In the genomic region with DNA sequence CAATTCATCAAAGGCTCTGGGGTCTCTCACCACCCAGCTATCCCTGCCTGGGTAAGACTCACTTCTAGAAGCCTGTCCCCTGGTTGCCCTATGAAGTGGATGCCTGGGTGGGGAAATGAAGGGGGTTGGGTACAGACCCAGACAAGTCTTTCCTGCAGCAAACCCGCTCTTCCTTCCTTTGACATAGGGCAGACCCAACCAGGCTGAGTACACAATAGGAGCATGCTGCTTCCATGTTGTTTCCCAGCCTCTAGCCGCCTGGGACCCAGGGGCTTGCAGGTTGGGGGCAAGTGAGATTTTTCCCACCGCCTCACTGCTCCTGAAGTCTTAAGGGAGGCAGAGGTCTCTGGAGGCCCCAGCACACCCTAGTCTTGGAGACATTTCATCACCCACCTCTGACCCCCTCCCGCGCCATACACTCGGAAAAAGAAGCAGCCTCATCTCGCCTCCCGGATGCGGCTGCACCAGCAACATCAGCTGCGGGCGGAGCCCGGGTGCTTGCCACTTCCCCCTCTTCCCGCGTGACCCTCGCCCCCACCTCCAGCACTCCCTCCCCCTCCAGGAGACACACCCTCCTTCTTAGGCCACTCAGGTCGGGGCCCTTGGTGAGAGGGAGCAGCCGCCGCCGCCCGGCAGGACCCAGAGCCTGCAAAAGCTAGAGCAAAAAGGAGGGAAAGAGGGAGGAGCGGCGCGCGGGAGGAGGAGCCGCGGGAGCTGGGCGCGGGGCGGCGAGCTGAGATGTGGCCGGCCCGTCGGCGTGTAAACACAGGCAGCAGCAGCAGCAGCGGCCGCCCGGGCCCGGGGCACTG, we compare ENCODE assay signal across 8 mouse cellular contexts. TPM values are rescaled to one million over a fixed set of nuclear protein-coding genes. Genes with fewer than 3 reads are reported as not detected.
DNase-seq lines count a peak whose midpoint lies in the region; ATAC-seq and TF ChIP-seq lines count a peak whose summit lies in the region.

TSS of gene Dock11 (plus strand) at position 746 of the 809 bp plus-strand sequence.

- DNase-seq in CD8-positive naive resting alpha-beta T cell, adult 2 months (ENCODE audit: low read depth in 2 of 2, low spot score in 2 of 2), result peak; percentile 59 to 71
- DNase-seq in brain, embryonic 14.5 days (ENCODE audit: low read depth), result peak; percentile 87
- DNase-seq in forebrain, embryonic 11.5 days (ENCODE audit: low spot score), result peak; percentile 84
- DNase-seq in kidney, postnatal 14 days, result peak; percentile 48
- DNase-seq in neural tube, embryonic 10.5 days (ENCODE audit: extremely low spot score, low spot score), result peak; percentile 62

- peak within 1 kb of the TSS; percentile 56 for H3K4me3 ChIP-seq in forebrain, embryonic 11.5 days (ENCODE audit: low read depth, low read length)
- H3K4me3 ChIP-seq in heart, embryonic 15.5 days, result peak within 1 kb of the TSS; percentile 62
- H3K4me3 ChIP-seq in liver, embryonic 15.5 days (replicated peaks), result peak within 1 kb of the TSS; percentile 53
- H3K4me3 ChIP-seq in stomach, embryonic 15.5 days (replicated peaks), result peak within 1 kb of the TSS; percentile 56

- peak within 1 kb of the TSS; percentile 48 for H3K4me2 ChIP-seq in forebrain, embryonic 11.5 days (ENCODE audit: low read depth, low read length, severe bottlenecking)
- peak within 1 kb of the TSS; percentile 84 for H3K4me2 ChIP-seq in heart, embryonic 15.5 days
- H3K4me2 ChIP-seq in liver, embryonic 15.5 days, result peak within 1 kb of the TSS; percentile 58
- peak within 1 kb of the TSS; percentile 60 for H3K4me2 ChIP-seq in stomach, embryonic 15.5 days

- peak; percentile 89 for ATAC-seq in forebrain, embryonic 11.5 days (replicated peaks; ENCODE audit: low FRiP score)
- peak; percentile 83 for ATAC-seq in heart, embryonic 15.5 days (replicated peaks; ENCODE audit: insufficient number of reproducible peaks, insufficient read depth, low FRiP score, low read depth)
- ATAC-seq in liver, embryonic 15.5 days (ENCODE audit: insufficient read depth), result peak; percentile 52; the same call in 1 of the 2 replicates
- peak; percentile 86 for ATAC-seq in stomach, embryonic 15.5 days (ENCODE audit: insufficient read depth, low FRiP score, low read depth)

- no peaks in the 10 kb centered on the region for H3K36me3 ChIP-seq in forebrain, embryonic 11.5 days (ENCODE audit: control insufficient read depth, insufficient read depth, low read length)
- H3K36me3 ChIP-seq in heart, embryonic 15.5 days, result no peaks in the 10 kb centered on the region
- H3K36me3 ChIP-seq in liver, embryonic 15.5 days (replicated peaks), result no peaks in the 10 kb centered on the region
- no peaks in the 10 kb centered on the region for H3K36me3 ChIP-seq in stomach, embryonic 15.5 days

- TF ChIP-seq CTCF in brain, embryonic 14.5 days (IDR thresholded peaks at IDR 0.05; ENCODE audit: borderline replicate concordance, extremely low read depth, insufficient read depth, insufficient read length), result no peak

- TF ChIP-seq POLR2A in brain, embryonic 14.5 days (IDR thresholded peaks at IDR 0.05; ENCODE audit: borderline replicate concordance, extremely low read depth, insufficient read depth, insufficient read length, poor library complexity, severe bottlenecking), result 0 out of 2 replicates have a peak, but pooled peaks have one; percentile 11

- H3K27ac ChIP-seq in forebrain, embryonic 11.5 days (ENCODE audit: low read depth, low read length), result peak within 1 kb of the TSS; percentile 53
- H3K27ac ChIP-seq in heart, embryonic 15.5 days, result peak within 1 kb of the TSS; percentile 36; the same call in 1 of the 2 replicates
- H3K27ac ChIP-seq in liver, embryonic 15.5 days (replicated peaks), result no peak within 1 kb of the TSS
- H3K27ac ChIP-seq in stomach, embryonic 15.5 days, result peak within 1 kb of the TSS; percentile 73; the same call in 1 of the 2 replicates

- 28% methylated on average over 18 of the region's 38 CpGs for WGBS in forebrain, embryonic 11.5 days
- WGBS in heart, embryonic 15.5 days, result 13% methylated on average over 31 of the region's 38 CpGs
- 15% methylated on average over 35 of the region's 38 CpGs for WGBS in liver, embryonic 15.5 days (ENCODE audit: insufficient replicate concordance)
- 26% methylated on average over 22 of the region's 38 CpGs for WGBS in stomach, embryonic 15.5 days

- H3K9ac ChIP-seq in forebrain, embryonic 11.5 days (ENCODE audit: low read length), result peak within 1 kb of the TSS; percentile 70
- peak within 1 kb of the TSS; percentile 64 for H3K9ac ChIP-seq in heart, embryonic 15.5 days
- H3K9ac ChIP-seq in liver, embryonic 15.5 days, result peak within 1 kb of the TSS; percentile 21; the same call in 1 of the 2 replicates
- peak within 1 kb of the TSS; percentile 37 for H3K9ac ChIP-seq in stomach, embryonic 15.5 days

- no peaks in the 10 kb centered on the region for H3K27me3 ChIP-seq in forebrain, embryonic 11.5 days (ENCODE audit: control insufficient read depth, insufficient read depth, low read length)
- no peaks in the 10 kb centered on the region for H3K27me3 ChIP-seq in heart, embryonic 15.5 days
- peaks cover 21% of the 10 kb centered on the region for H3K27me3 ChIP-seq in liver, embryonic 15.5 days
- no peaks in the 10 kb centered on the region for H3K27me3 ChIP-seq in stomach, embryonic 15.5 days (replicated peaks)

- H3K4me1 ChIP-seq in forebrain, embryonic 11.5 days (replicated peaks; ENCODE audit: control insufficient read depth, insufficient read depth, low read length), result no peaks in the 10 kb centered on the region
- H3K4me1 ChIP-seq in heart, embryonic 15.5 days (replicated peaks), result peaks cover 4% of the 10 kb centered on the region; the same call in 1 of the 2 replicates
- no peaks in the 10 kb centered on the region for H3K4me1 ChIP-seq in liver, embryonic 15.5 days (replicated peaks)
- no peaks in the 10 kb centered on the region for H3K4me1 ChIP-seq in stomach, embryonic 15.5 days

- no peaks in the 10 kb centered on the region for H3K9me3 ChIP-seq in forebrain, embryonic 11.5 days (ENCODE audit: control insufficient read depth, low read length)
- no peaks in the 10 kb centered on the region for H3K9me3 ChIP-seq in heart, embryonic 15.5 days (replicated peaks)
- no peaks in the 10 kb centered on the region for H3K9me3 ChIP-seq in liver, embryonic 15.5 days (replicated peaks)
- no peaks in the 10 kb centered on the region for H3K9me3 ChIP-seq in stomach, embryonic 15.5 days

RNA-seq across cellular contexts. Expression of gene Dock11, which starts in this region (rescaled TPM):
- polyA plus RNA-seq in brain, embryonic 14.5 days (2012; rRNA removed), result 17.4 and 21.0 TPM in 2 replicates
- polyA plus RNA-seq in forebrain, embryonic 11.5 days (2014; fragmentation: Nextera tagmentation; extraction: Ambion mirVana), result 27.9 and 29.3 TPM in 2 replicates
- polyA plus RNA-seq in heart, embryonic 15.5 days (2015; fragmentation: Nextera tagmentation; extraction: Ambion mirVana), result 6.1 and 7.0 TPM in 2 replicates
- 2.4 and 2.9 TPM in 2 replicates for polyA plus RNA-seq in liver, embryonic 15.5 days (2015; fragmentation: Nextera tagmentation; extraction: Ambion mirVana)
- 14.1 and 17.0 TPM in 2 replicates for polyA plus RNA-seq in stomach, embryonic 15.5 days (2015; fragmentation: Nextera tagmentation; extraction: Ambion mirVana)
